Mouse (Mus musculus) CH12.LX (cell line): Measurements from ENCODE around the gene Mllt10.
A peak's percentile ranks its signal among the peaks of the same experiment; 100 is the strongest.

Experiments used
- BHLHE40 ChIP-seq: IDR thresholded peaks from 2 replicates; pipeline ENCODE4 v1.6.1; 2011; ENCODE audit warnings: mild to moderate bottlenecking, low read depth, low read length, improper control_type of control experiment
- CHD1 ChIP-seq: IDR thresholded peaks from 2 replicates; pipeline ENCODE4 v1.6.1; 2012; ENCODE audit warnings: low read depth, low read length, improper control_type of control experiment, inconsistent platforms
- HCFC1 ChIP-seq: IDR thresholded peaks from 2 replicates; pipeline ENCODE4 v1.6.1; 2012; ENCODE audit warnings: low read depth, mild to moderate bottlenecking, inconsistent platforms, low read length, improper control_type of control experiment
- JUN ChIP-seq: IDR thresholded peaks from 2 replicates; pipeline ENCODE4 v1.6.1; 2011; ENCODE audit warnings: low read depth, mild to moderate bottlenecking, low read length, improper control_type of control experiment, moderate library complexity; ENCODE audit not compliant: insufficient read depth
- JUND ChIP-seq: conservative IDR thresholded peaks from 2 replicates; pipeline ENCODE4 v1.6.1; 2011; ENCODE audit warnings: low read depth, low read length, improper control_type of control experiment
- MAX ChIP-seq: IDR thresholded peaks from 2 replicates; pipeline ENCODE4 v1.6.1; 2011; ENCODE audit warnings: low read length, improper control_type of control experiment
- MEF2A ChIP-seq: IDR thresholded peaks from 2 replicates; pipeline ENCODE4 v1.6.1; 2014; ENCODE audit warnings: low read depth, mild to moderate bottlenecking, inconsistent platforms, low read length, improper control_type of control experiment, borderline replicate concordance
- TBP ChIP-seq: conservative IDR thresholded peaks from 2 replicates; pipeline ENCODE4 v1.6.1; 2011; ENCODE audit warnings: low read depth, low read length, improper control_type of control experiment
- ZC3H11A ChIP-seq: IDR thresholded peaks from 2 replicates; pipeline ENCODE4 v1.6.1; 2012; ENCODE audit warnings: low read depth, mild to moderate bottlenecking, inconsistent platforms, low read length, improper control_type of control experiment
- ZKSCAN1 ChIP-seq: IDR thresholded peaks from 2 replicates; pipeline ENCODE4 v1.6.1; 2012; ENCODE audit warnings: low read depth, inconsistent platforms, low read length, improper control_type of control experiment, borderline replicate concordance

DNA sequence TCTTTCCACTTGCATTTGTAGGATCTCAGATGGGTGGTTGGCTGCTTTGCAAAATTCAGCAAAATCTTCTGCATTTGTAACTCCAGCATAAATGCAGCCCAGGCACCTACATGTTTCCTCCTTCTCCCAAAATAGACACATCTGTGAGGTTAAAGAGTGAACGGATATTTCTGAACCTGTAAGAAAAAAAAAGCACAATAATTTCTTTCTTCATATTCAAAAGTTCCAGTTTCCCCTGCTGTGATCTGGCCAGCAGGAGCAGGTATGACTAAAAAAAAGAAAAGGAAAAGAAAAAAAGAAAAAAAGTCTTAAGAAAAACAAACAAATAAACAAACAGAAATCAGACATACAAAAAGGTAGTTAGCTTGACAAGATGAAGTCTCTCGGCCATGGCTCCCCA lies 5.0 kb upstream of the Mllt10 start:
- TF ChIP-seq ZKSCAN1 (no peak), HCFC1 (0 out of 2 replicates have a peak, but pooled peaks have one; percentile 2), ZC3H11A (no peak), JUND (no peak), MAX (no peak), JUN (no peak), MEF2A (no peak), CHD1 (peak; percentile 55; the same call in 1 of the 2 replicates), TBP (no peak), BHLHE40 (no peak)
